Mouse (Mus musculus): Measurements from ENCODE around the gene Arf1.

GRCm38 (mm10) chr11:59222306-59222705 is 5.8 kb downstream of the Arf1 start:
- TF ChIP-seq CTCF (IDR thresholded peaks at IDR 0.05; ENCODE audit: low read depth): no peak
- TF ChIP-seq EP300 (IDR thresholded peaks at IDR 0.05; ENCODE audit: low read depth): no peak
